Mouse (Mus musculus) brain, embryonic 18.5 days (tissue): ENCODE data around the gene Gm28845.

ENCODE experiments used
- DNase-seq: peaks from one replicate; pipeline ENCODE4 v3.0.0-alpha.2; 2012; ENCODE audit warnings: low read depth, low spot score

Gene Gm28845

GRCm38 (mm10) chr1:65119438-65119837 lies at the start of gene Gm28845:
Gene Gm28845 (minus strand): TSS chr1:65119558.
- no peak for DNase-seq

- no peak for DNase-seq
Measured at GRCm38 (mm10) chr1:65167496-65167895, 48.1 kb upstream of the Gm28845 start.

GRCm38 (mm10) chr1:65162210-65162609 lies 42.9 kb upstream of the Gm28845 start:
- DNase-seq: no peak

GRCm38 (mm10) chr1:65156111-65156510 lies 36.8 kb upstream of the Gm28845 start:
- DNase-seq: no peak

GRCm38 (mm10) chr1:65154814-65155213 lies 35.5 kb upstream of the Gm28845 start:
- no peak for DNase-seq

GRCm38 (mm10) chr1:65147971-65148370 lies 28.6 kb upstream of the Gm28845 start:
- DNase-seq: no peak

- no peak for DNase-seq
Measured at GRCm38 (mm10) chr1:65147326-65147725, 28.0 kb upstream of the Gm28845 start.

- no peak for DNase-seq
Measured at GRCm38 (mm10) chr1:65146601-65147000, 27.2 kb upstream of the Gm28845 start.

GRCm38 (mm10) chr1:65144783-65145182 lies 25.4 kb upstream of the Gm28845 start:
- no peak for DNase-seq

- no peak for DNase-seq
Measured at GRCm38 (mm10) chr1:65137560-65137959, 18.2 kb upstream of the Gm28845 start.

- DNase-seq: no peak
Measured at GRCm38 (mm10) chr1:65132833-65133232, 13.5 kb upstream of the Gm28845 start.

GRCm38 (mm10) chr1:65131671-65132070 lies 12.3 kb upstream of the Gm28845 start:
- no peak for DNase-seq

- no peak for DNase-seq
Measured at GRCm38 (mm10) chr1:65130226-65130625, 10.9 kb upstream of the Gm28845 start.

- DNase-seq: no peak
Measured at GRCm38 (mm10) chr1:65129634-65130180, 10.3 kb upstream of the Gm28845 start.

GRCm38 (mm10) chr1:65122574-65123372 lies 3.4 kb upstream of the Gm28845 start, which contains the start of gene D630023F18Rik:
Gene D630023F18Rik (minus strand): TSS chr1:65123214.
- DNase-seq: no peak

- DNase-seq: no peak
Measured at GRCm38 (mm10) chr1:65118150-65118913, 1.0 kb downstream of the Gm28845 start.

- DNase-seq: no peak
Measured at GRCm38 (mm10) chr1:65113536-65114172, 5.7 kb downstream of the Gm28845 start.

GRCm38 (mm10) chr1:65112807-65113196 lies 6.6 kb downstream of the Gm28845 start:
- no peak for DNase-seq

- peak; percentile 60 for DNase-seq
Measured at GRCm38 (mm10) chr1:65112031-65112806, 7.1 kb downstream of the Gm28845 start.

GRCm38 (mm10) chr1:65109756-65110435 lies 9.5 kb downstream of the Gm28845 start:
- no peak for DNase-seq

GRCm38 (mm10) chr1:65109196-65109595 lies 10.2 kb downstream of the Gm28845 start:
- DNase-seq: no peak
